Mouse (Mus musculus) ES-Bruce4 (cell line): ENCODE measurements around the gene Lkaaear1. TPM values are rescaled to one million over a fixed set of nuclear protein-coding genes. Genes with fewer than 3 reads are reported as not detected.
A peak's percentile ranks its signal among the peaks of the same experiment; 100 is the strongest.

Experiments
- H3K27ac ChIP-seq: 2 replicates; pipeline ENCODE4 v1.5.1; 2012; ENCODE audit warnings: low read length, inconsistent platforms; ENCODE audit not compliant: insufficient read depth
- H3K27me3 ChIP-seq: 2 replicates; pipeline ENCODE4 v1.6.1; 2012; ENCODE audit warnings: mild to moderate bottlenecking, low read length, inconsistent platforms; ENCODE audit not compliant: control insufficient read depth, poor library complexity, insufficient read depth, severe bottlenecking
- H3K36me3 ChIP-seq: 2 replicates; pipeline ENCODE4 v1.6.1; 2012; ENCODE audit warnings: inconsistent platforms, mild to moderate bottlenecking, low read length, moderate library complexity; ENCODE audit not compliant: control insufficient read depth, poor library complexity, insufficient read depth, severe bottlenecking
- H3K4me1 ChIP-seq: one replicate; pipeline ENCODE4 v1.8.1; 2011; ENCODE audit warnings: low read length; ENCODE audit not compliant: control insufficient read depth, insufficient read depth
- H3K4me3 ChIP-seq: 2 replicates; pipeline ENCODE4 v1.5.1; 2011; ENCODE audit warnings: low read depth, mild to moderate bottlenecking, low read length
- H3K9ac ChIP-seq: 2 replicates; pipeline ENCODE4 v1.6.1; 2012; ENCODE audit warnings: low read depth, mild to moderate bottlenecking, inconsistent platforms; ENCODE audit not compliant: poor library complexity, severe bottlenecking
- H3K9me3 ChIP-seq: replicated peaks from 2 replicates; pipeline ENCODE4 v1.6.1; 2012; ENCODE audit warnings: mild to moderate bottlenecking, low read length, inconsistent platforms; ENCODE audit not compliant: control insufficient read depth, poor library complexity, insufficient read depth, severe bottlenecking
- CTCF ChIP-seq: IDR thresholded peaks from one replicate; pipeline ENCODE4 v1.8.1; 2011; ENCODE audit warnings: low read depth, low read length
- EP300 ChIP-seq: IDR thresholded peaks from 2 replicates; pipeline ENCODE4 v1.6.1; 2011; ENCODE audit warnings: low read depth, low read length; ENCODE audit not compliant: insufficient read depth
- POLR2A ChIP-seq: IDR thresholded peaks from one replicate; pipeline ENCODE4 v1.8.1; 2011; ENCODE audit warnings: low read length; ENCODE audit not compliant: insufficient read depth
- polyA plus RNA-seq: library from polyadenylated mRNA; stranded (reverse); fragments of >200 nt; gene quantifications from 2 replicates; pipeline ENCODE4 v1.2.4, GENCODE M21; 2011; ENCODE audit warnings: low read depth; ENCODE audit not compliant: missing spikeins, insufficient read depth, insufficient read length

Lkaaear1 gene
- polyA plus RNA-seq, 1 experiment: not detected

DNA sequence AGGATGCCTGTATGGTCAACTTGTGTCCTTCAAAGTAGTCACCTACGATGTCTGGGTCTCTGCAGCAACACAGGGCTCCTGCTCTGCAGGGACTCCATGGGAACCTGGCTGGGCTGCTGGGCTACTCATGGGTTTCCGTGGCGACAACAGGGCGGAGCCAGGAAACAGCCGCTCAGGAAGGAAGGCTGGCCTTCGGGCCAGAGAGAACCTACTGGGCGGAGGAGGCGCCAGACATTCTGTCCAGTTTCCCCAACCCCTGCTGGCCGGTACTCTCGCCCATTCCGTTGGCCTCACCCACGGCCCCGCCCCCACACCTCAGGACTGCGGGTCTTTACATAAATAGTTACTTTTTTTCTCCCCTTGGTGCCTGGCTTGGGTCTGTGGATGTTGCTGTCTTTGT is 22.8 kb downstream of the Lkaaear1 start:
- Histone ChIP-seq H3K36me3 (no peaks in the 10 kb centered on the region), H3K9ac (peak overlapping the region; percentile 28; the same call in 1 of the 2 replicates), H3K9me3 (no peaks in the 10 kb centered on the region), H3K4me3 (no peak overlapping the region), H3K27ac (no peak overlapping the region), H3K4me1 (no peaks in the 10 kb centered on the region), H3K27me3 (peaks cover 2% of the 10 kb centered on the region; the same call in 1 of the 2 replicates)
- no peak for TF ChIP-seq POLR2A

- Histone ChIP-seq H3K27ac (no peak overlapping the region), H3K9ac (no peak overlapping the region), H3K36me3 (no peaks in the 10 kb centered on the region), H3K9me3 (no peaks in the 10 kb centered on the region), H3K4me1 (no peaks in the 10 kb centered on the region), H3K27me3 (peaks cover 2% of the 10 kb centered on the region; the same call in 1 of the 2 replicates), H3K4me3 (no peak overlapping the region)
- no peak for TF ChIP-seq POLR2A
- TF ChIP-seq EP300: no peak
- no peak for TF ChIP-seq CTCF
These were observed 23.3 kb downstream of the Lkaaear1 start for GRCm38 (mm10) chr2:181674934-181675333.

GRCm38 (mm10) chr2:181673501-181673900 is 24.7 kb downstream of the Lkaaear1 start:
- Histone ChIP-seq H3K4me1 (no peaks in the 10 kb centered on the region), H3K27ac (no peak overlapping the region), H3K27me3 (peaks cover 2% of the 10 kb centered on the region; the same call in 1 of the 2 replicates)

GRCm38 (mm10) chr2:181671984-181672383 is 26.3 kb downstream of the Lkaaear1 start:
- Histone ChIP-seq H3K4me1 (no peaks in the 10 kb centered on the region), H3K27me3 (peaks cover 2% of the 10 kb centered on the region; the same call in 1 of the 2 replicates), H3K9ac (peak overlapping the region; percentile 65; the same call in 1 of the 2 replicates), H3K4me3 (no peak overlapping the region), H3K27ac (no peak overlapping the region), H3K36me3 (no peaks in the 10 kb centered on the region), H3K9me3 (no peaks in the 10 kb centered on the region)
- TF ChIP-seq EP300: no peak
- TF ChIP-seq CTCF: no peak
- TF ChIP-seq POLR2A: no peak

More at GRCm38 (mm10) chr2:181673501-181673900, 24.7 kb downstream of the Lkaaear1 start:
- no peaks in the 10 kb centered on the region for H3K9me3 ChIP-seq
- H3K36me3 ChIP-seq: no peaks in the 10 kb centered on the region
- no peak overlapping the region for H3K4me3 ChIP-seq
- no peak for TF ChIP-seq POLR2A
- TF ChIP-seq EP300: no peak
- no peak for TF ChIP-seq CTCF
- no peak overlapping the region for H3K9ac ChIP-seq

DNA sequence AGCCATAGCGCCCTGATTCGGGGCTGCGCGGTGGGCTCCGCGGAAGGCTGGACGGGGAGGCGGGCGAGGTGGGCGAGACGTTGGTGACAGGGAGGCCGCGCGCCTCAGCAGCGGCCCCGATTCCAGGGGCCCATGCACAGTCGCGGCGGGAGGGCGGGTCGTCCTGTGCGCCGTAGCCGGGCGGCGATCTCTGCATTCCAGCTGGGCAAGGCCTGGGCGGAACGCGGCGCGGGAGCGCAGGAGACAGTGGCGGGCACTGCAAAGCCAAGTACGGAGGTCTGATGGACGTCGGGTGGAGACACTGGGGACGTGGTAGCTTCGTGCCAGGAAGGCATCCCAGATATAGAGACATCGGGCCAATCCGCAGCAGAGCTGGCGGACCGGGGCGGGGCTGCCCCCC is 26.9 kb downstream of the Lkaaear1 start, which contains the start of gene Sox18:
Gene Sox18 (minus strand): TSS at position 315 of the 400 bp plus-strand sequence.
- Histone ChIP-seq H3K9me3 (no peaks in the 10 kb centered on the region), H3K4me3 (peak within 1 kb of the TSS; percentile 58), H3K4me1 (no peaks in the 10 kb centered on the region), H3K9ac (peak within 1 kb of the TSS; percentile 65), H3K27me3 (peaks cover 2% of the 10 kb centered on the region; the same call in 1 of the 2 replicates), H3K36me3 (no peaks in the 10 kb centered on the region), H3K27ac (no peak within 1 kb of the TSS)
- no peak for TF ChIP-seq POLR2A

GRCm38 (mm10) chr2:181670913-181671311 is 27.3 kb downstream of the Lkaaear1 start:
- Histone ChIP-seq H3K27me3 (peaks cover 2% of the 10 kb centered on the region; the same call in 1 of the 2 replicates), H3K4me3 (peak overlapping the region; percentile 58), H3K36me3 (no peaks in the 10 kb centered on the region), H3K9me3 (no peaks in the 10 kb centered on the region), H3K4me1 (no peaks in the 10 kb centered on the region), H3K27ac (no peak overlapping the region), H3K9ac (peak overlapping the region; percentile 65)
- TF ChIP-seq POLR2A (no peak), CTCF (no peak), EP300 (no peak)
